In genomic region chr9:116651414-116651813, GRCm38 (mm10) we compare ENCODE assay signal across 17 mouse cellular contexts.
DNase-seq lines count a peak whose midpoint lies in the region; ATAC-seq and TF ChIP-seq lines count a peak whose summit lies in the region.
"Had no signal": no experiment of that assay in that cellular context is flagged by ENCODE, and none has a peak within 500 bp of the region (broad histone marks: within the 10 kb centered on the region; RNA-seq: fewer than 3 reads in every experiment).

No protein-coding gene starts in this region.

- H3K9me3 ChIP-seq in liver, embryonic 14.5 days (ENCODE audit: control insufficient read depth, low read length): no peaks in the 10 kb centered on the region
- H3K9me3 ChIP-seq in CH12.LX (replicated peaks; ENCODE audit: low read length): peaks cover 4% of the 10 kb centered on the region
- no peaks in the 10 kb centered on the region for H3K9me3 ChIP-seq in MEL (replicated peaks; ENCODE audit: insufficient read depth, low read length)
- H3K9me3 ChIP-seq: forebrain, embryonic 13.5 days; hindbrain, embryonic 13.5 days; limb, embryonic 15.5 days; lung, embryonic 15.5 days; midbrain, embryonic 15.5 days had no signal

- dilution Hi-C loops in CH12.LX (cut with MboI; ENCODE audit: extremely low pct_ligation_motif_present, extremely low pct_unique_long_range_greater_than_20kb, low sequenced_read_pairs): no loop called here

- no peaks in the 10 kb centered on the region for H3K4me1 ChIP-seq in liver, embryonic 14.5 days (replicated peaks; ENCODE audit: control insufficient read depth in 2 of 2, insufficient read depth in 2 of 2, low read length in 1 of 2)
- no peaks in the 10 kb centered on the region for H3K4me1 ChIP-seq in CH12.LX (ENCODE audit: control insufficient read depth in 1 of 2, insufficient read depth in 2 of 2)
- no peaks in the 10 kb centered on the region for H3K4me1 ChIP-seq in MEL (ENCODE audit: control insufficient read depth in 1 of 2, insufficient read depth in 2 of 2, low read length in 2 of 2)
- H3K4me1 ChIP-seq: forebrain, embryonic 13.5 days; limb, embryonic 15.5 days; midbrain, embryonic 15.5 days had no signal

- in situ Hi-C loops in CH12.LX (cut with MboI; ENCODE audit: low pct_ligation_motif_present, low pct_unique_long_range_greater_than_20kb, low sequenced_read_pairs): no loop called here

- no peak overlapping the region for H3K9ac ChIP-seq in liver, embryonic 14.5 days (replicated peaks)
- H3K9ac ChIP-seq in CH12.LX (ENCODE audit: insufficient read depth, low read depth) (no peak overlapping the region), MEL (ENCODE audit: control insufficient read depth, low read depth, low read length, poor library complexity, severe bottlenecking) (no peak overlapping the region)
- H3K9ac ChIP-seq: forebrain, embryonic 13.5 days; hindbrain, embryonic 13.5 days; limb, embryonic 15.5 days; lung, embryonic 15.5 days; midbrain, embryonic 15.5 days had no signal

- ATAC-seq in liver, embryonic 14.5 days (ENCODE audit: insufficient read depth): no peak
- no peak for ATAC-seq in monocyte, adult 5-6 weeks (replicated peaks; ENCODE audit: insufficient number of reproducible peaks, low FRiP score, low TSS enrichment, poor library complexity, severe bottlenecking)
- ATAC-seq: forebrain, embryonic 13.5 days; midbrain, embryonic 15.5 days had no signal

- H3K36me3 ChIP-seq in liver, embryonic 14.5 days (replicated peaks; ENCODE audit: control insufficient read depth, insufficient read depth, low read depth): no peaks in the 10 kb centered on the region
- H3K36me3 ChIP-seq in CH12.LX (replicated peaks in 1 of 2; ENCODE audit: control insufficient read depth in 1 of 2, insufficient read depth in 1 of 2, low read length in 1 of 2) (no peaks in the 10 kb centered on the region), MEL (ENCODE audit: control insufficient read depth in 1 of 2, insufficient read depth in 2 of 2, low read length in 2 of 2) (no peaks in the 10 kb centered on the region)
- H3K36me3 ChIP-seq: hindbrain, embryonic 13.5 days; limb, embryonic 15.5 days; lung, embryonic 15.5 days; midbrain, embryonic 15.5 days had no signal

- peak; percentile 42 for TF ChIP-seq CTCF in liver, embryonic 14.5 days (IDR thresholded peaks at IDR 0.05; ENCODE audit: low read depth)
- TF ChIP-seq CTCF in CH12.LX (conservative IDR thresholded peaks at IDR 0.05 in 1 of 2, IDR thresholded peaks at IDR 0.05 in 1 of 2; ENCODE audit: low read depth in 2 of 2, low read length in 2 of 2) (peak in 1 of 2 experiments; percentile 16; a peak in 2 of 4 replicates), MEL (IDR thresholded peaks at IDR 0.05 in 2 of 3, conservative IDR thresholded peaks at IDR 0.05 in 1 of 3; ENCODE audit: control insufficient read depth in 1 of 3, insufficient read depth in 1 of 3, low read depth in 2 of 3, low read length in 3 of 3, poor library complexity in 1 of 3, severe bottlenecking in 1 of 3) (peak; percentile 5 to 27 (median 24); a peak in 3 of 6 replicates)

- H3K79me2 ChIP-seq in CH12.LX (replicated peaks; ENCODE audit: control insufficient read depth, extremely low read depth, insufficient read depth, poor library complexity, severe bottlenecking) (no peaks in the 10 kb centered on the region), MEL (ENCODE audit: control insufficient read depth, insufficient read depth, low read length, poor library complexity) (no peaks in the 10 kb centered on the region)

- H3K27me3 ChIP-seq in liver, embryonic 14.5 days (ENCODE audit: control insufficient read depth, insufficient read depth, low read length): no peaks in the 10 kb centered on the region
- H3K27me3 ChIP-seq in CH12.LX (replicated peaks) (no peaks in the 10 kb centered on the region), MEL (ENCODE audit: control insufficient read depth in 1 of 2, insufficient read depth in 2 of 2, low read length in 2 of 2) (no peaks in the 10 kb centered on the region)
- H3K27me3 ChIP-seq: forebrain, embryonic 13.5 days; hindbrain, embryonic 13.5 days; limb, embryonic 15.5 days; lung, embryonic 15.5 days; midbrain, embryonic 15.5 days had no signal

- H3K27ac ChIP-seq in liver, embryonic 14.5 days: no peak overlapping the region
- no peak overlapping the region for H3K27ac ChIP-seq in CH12.LX (ENCODE audit: insufficient read depth, low read depth)
- no peak overlapping the region for H3K27ac ChIP-seq in MEL (ENCODE audit: control insufficient read depth, low read depth, low read length)
- H3K27ac ChIP-seq: forebrain, embryonic 13.5 days; hindbrain, embryonic 13.5 days; limb, embryonic 15.5 days; lung, embryonic 15.5 days; midbrain, embryonic 15.5 days had no signal

- no peak for TF ChIP-seq RAD21 in CH12.LX (IDR thresholded peaks at IDR 0.05; ENCODE audit: low read depth, low read length)
- TF ChIP-seq RAD21 in MEL (IDR thresholded peaks at IDR 0.05; ENCODE audit: low read depth, low read length): no peak; the same call in 1 of the 2 replicates

- no peak for TF ChIP-seq EP300 in liver, embryonic 14.5 days (IDR thresholded peaks at IDR 0.05; ENCODE audit: low read depth)
- no peak for TF ChIP-seq EP300 in CH12.LX (IDR thresholded peaks at IDR 0.05; ENCODE audit: low read length)
- TF ChIP-seq EP300 in MEL (IDR thresholded peaks at IDR 0.05; ENCODE audit: low read depth in 1 of 2, low read length in 2 of 2): no peak

- no peak for TF ChIP-seq POLR2A in CH12.LX (IDR thresholded peaks at IDR 0.05; ENCODE audit: low read depth, low read length)
- no peak for TF ChIP-seq POLR2A in MEL (IDR thresholded peaks at IDR 0.05; ENCODE audit: control insufficient read depth in 1 of 2, insufficient read depth in 1 of 2, low read depth in 1 of 2, low read length in 2 of 2, poor library complexity in 1 of 2)

- WGBS in liver, embryonic 14.5 days (ENCODE audit: insufficient replicate concordance): 66% methylated on average over 1 of the region's 1 CpGs

- DNase-seq in heart, adult 11 months: peak; percentile 49
- no peak for DNase-seq in heart, postnatal 4 days
- no peak for DNase-seq in liver, embryonic 14.5 days (ENCODE audit: low read depth in 3 of 3, low spot score in 3 of 3)
- DNase-seq in liver (no peak), CH12.LX (ENCODE audit: extremely low read depth) (peak; percentile 3), MEL (ENCODE audit: low read depth, low spot score) (no peak)
- no peak for DNase-seq in cerebellum, postnatal 10 days
- DNase-seq: cerebellum, postnatal 25 days; kidney, postnatal 14 days; layer of hippocampus, adult 9-11 months; right cerebral cortex, adult 18-20 months had no signal

- H3K4me2 ChIP-seq in liver, embryonic 14.5 days (ENCODE audit: low read depth): no peak overlapping the region
- no peak overlapping the region for H3K4me2 ChIP-seq in CH12.LX (ENCODE audit: insufficient read depth, low read depth, poor library complexity, severe bottlenecking)
- H3K4me2 ChIP-seq: forebrain, embryonic 13.5 days; hindbrain, embryonic 13.5 days; limb, embryonic 15.5 days; lung, embryonic 15.5 days; midbrain, embryonic 15.5 days had no signal

- H3K4me3 ChIP-seq in liver, embryonic 14.5 days (ENCODE audit: insufficient read depth in 1 of 2, low read depth in 2 of 2, low read length in 2 of 2): no peak overlapping the region
- no peak overlapping the region for H3K4me3 ChIP-seq in CH12.LX (replicated peaks in 1 of 3; ENCODE audit: low read depth in 2 of 3, low read length in 2 of 3, poor library complexity in 1 of 3)
- no peak overlapping the region for H3K4me3 ChIP-seq in MEL (ENCODE audit: control insufficient read depth in 1 of 2, insufficient read depth in 1 of 2, low read depth in 2 of 2, low read length in 2 of 2)
- H3K4me3 ChIP-seq: forebrain, embryonic 13.5 days; hindbrain, embryonic 13.5 days; limb, embryonic 15.5 days; lung, embryonic 15.5 days; midbrain, embryonic 15.5 days had no signal

TF ChIP-seq in CH12.LX, 34 proteins besides CTCF, POLR2A, EP300 and RAD21:
- TF ChIP-seq UBTF (IDR thresholded peaks at IDR 0.05; ENCODE audit: low read depth, low read length): no peak
- no peak for TF ChIP-seq MAZ (IDR thresholded peaks at IDR 0.05; ENCODE audit: low read depth, low read length)
- no peak for TF ChIP-seq ZNF384 (IDR thresholded peaks at IDR 0.05; ENCODE audit: low read depth, low read length)
- no peak for TF ChIP-seq ZMIZ1 (IDR thresholded peaks at IDR 0.05; ENCODE audit: low read depth, low read length)
- TF ChIP-seq TCF12 (IDR thresholded peaks at IDR 0.05; ENCODE audit: low read depth, low read length): no peak
- no peak for TF ChIP-seq KAT2A (IDR thresholded peaks at IDR 0.05; ENCODE audit: insufficient replicate concordance, low read length)
- no peak for TF ChIP-seq ZKSCAN1 (IDR thresholded peaks at IDR 0.05; ENCODE audit: borderline replicate concordance, low read depth, low read length)
- no peak for TF ChIP-seq USF1 (IDR thresholded peaks at IDR 0.05; ENCODE audit: low read depth, low read length)
- no peak for TF ChIP-seq IRF4 (IDR thresholded peaks at IDR 0.05; ENCODE audit: low read depth, low read length)
- TF ChIP-seq ETS1 (conservative IDR thresholded peaks at IDR 0.05; ENCODE audit: low read depth, low read length): no peak

TF ChIP-seq in MEL, 35 proteins besides CTCF, POLR2A, EP300 and RAD21:
- TF ChIP-seq SMC3 (IDR thresholded peaks at IDR 0.05; ENCODE audit: low read depth, low read length) (0 out of 2 replicates have a peak, but pooled peaks have one; percentile 5), ZMIZ1 (IDR thresholded peaks at IDR 0.05; ENCODE audit: low read depth, low read length) (no peak)

Comparison
In these comparisons a context has a peak if more than half of its experiments do, and no peak if none do; other contexts are left out.
1. DNase-seq: peak in heart, adult 11 months (single experiment) and CH12.LX (single experiment); none in heart, postnatal 4 days (single experiment), liver, embryonic 14.5 days (0 of 3), liver (single experiment), MEL (single experiment) and cerebellum, postnatal 10 days (0 of 2).